Mouse (Mus musculus): ENCODE data around the gene Kif5c.

DNA sequence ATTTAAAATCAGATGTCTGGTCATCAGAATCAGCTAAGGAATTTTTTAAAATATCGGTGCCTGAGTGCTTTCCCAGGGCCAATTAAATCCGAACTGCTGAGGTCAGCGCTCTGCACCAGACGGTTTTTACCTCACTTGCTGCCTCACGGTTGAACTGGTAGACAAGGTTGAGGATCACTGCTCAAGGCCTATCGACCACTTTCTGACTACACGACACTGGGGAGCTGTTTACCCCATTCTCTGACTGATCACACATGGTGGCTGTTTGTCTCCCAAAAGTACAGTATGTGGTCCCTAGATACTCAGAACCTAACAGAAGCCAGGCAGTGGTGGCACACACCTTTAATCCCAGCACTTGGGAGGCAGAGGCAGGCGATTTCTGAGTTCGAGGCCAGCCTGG lies 46.4 kb upstream of the Kif5c start:
- no peak for TF ChIP-seq POLR2A (IDR thresholded peaks at IDR 0.05; ENCODE audit: borderline replicate concordance, extremely low read depth, low read depth, low read length)
- no peak for TF ChIP-seq CTCF (IDR thresholded peaks at IDR 0.05; ENCODE audit: insufficient read depth, low read length)
